Mouse (Mus musculus) CD8-positive naive resting alpha-beta T cell, adult 2 months (primary cell): ENCODE data around the gene Clmp.
A peak's percentile ranks its signal among the peaks of the same experiment; 100 is the strongest.
"Not testable (repeated sequence)": the region's sequence is repeated elsewhere in the genome, so short reads cannot be mapped to it uniquely, and the experiment has no call there.

Experiments used
- DNase-seq, 2 experiments: peaks; one replicate each; pipeline ENCODE4 v3.0.0; 2022; ENCODE audit warnings: low read depth in 2 of 2, low spot score in 2 of 2

The Clmp gene

DNA sequence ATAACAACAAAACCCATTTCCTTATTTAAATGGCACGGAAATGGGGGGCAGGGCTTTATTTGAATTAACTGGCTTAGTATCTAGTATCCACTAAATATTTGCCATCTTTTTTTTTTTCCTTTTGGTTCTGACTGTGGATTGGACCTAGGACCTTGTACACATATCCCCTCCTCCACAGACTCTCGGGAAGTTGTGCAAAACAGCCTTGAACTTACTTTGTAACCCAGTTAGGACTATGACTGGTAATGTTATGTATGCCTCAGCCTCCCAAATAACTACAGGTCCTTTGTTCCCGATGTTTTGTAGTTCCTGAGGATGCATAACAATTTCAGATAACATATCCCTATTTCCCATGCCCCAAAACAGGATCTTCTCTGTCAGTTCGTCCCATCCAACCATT is 88.1 kb downstream of the Clmp start:
- DNase-seq, result no peak

DNA sequence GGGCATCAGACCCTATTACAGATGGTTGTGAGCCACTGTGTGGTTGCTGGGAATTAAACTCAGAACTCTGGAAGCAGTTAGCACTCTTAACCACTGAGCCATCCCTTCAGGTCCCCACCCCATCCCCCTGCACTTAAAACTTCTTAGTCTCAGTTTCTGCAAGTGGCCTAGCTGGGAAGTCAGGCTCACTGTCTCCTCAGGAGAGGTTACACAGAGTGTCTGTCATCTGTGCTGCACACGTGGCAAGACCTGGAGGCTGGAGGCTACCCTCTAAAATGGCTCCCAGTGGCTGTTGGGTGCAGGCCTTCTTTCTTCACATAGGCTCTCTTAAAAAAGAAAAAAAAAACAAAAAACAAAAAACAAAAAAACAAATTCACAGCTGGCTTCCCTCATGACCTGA is 90.3 kb downstream of the Clmp start:
- DNase-seq, result no peak

DNA sequence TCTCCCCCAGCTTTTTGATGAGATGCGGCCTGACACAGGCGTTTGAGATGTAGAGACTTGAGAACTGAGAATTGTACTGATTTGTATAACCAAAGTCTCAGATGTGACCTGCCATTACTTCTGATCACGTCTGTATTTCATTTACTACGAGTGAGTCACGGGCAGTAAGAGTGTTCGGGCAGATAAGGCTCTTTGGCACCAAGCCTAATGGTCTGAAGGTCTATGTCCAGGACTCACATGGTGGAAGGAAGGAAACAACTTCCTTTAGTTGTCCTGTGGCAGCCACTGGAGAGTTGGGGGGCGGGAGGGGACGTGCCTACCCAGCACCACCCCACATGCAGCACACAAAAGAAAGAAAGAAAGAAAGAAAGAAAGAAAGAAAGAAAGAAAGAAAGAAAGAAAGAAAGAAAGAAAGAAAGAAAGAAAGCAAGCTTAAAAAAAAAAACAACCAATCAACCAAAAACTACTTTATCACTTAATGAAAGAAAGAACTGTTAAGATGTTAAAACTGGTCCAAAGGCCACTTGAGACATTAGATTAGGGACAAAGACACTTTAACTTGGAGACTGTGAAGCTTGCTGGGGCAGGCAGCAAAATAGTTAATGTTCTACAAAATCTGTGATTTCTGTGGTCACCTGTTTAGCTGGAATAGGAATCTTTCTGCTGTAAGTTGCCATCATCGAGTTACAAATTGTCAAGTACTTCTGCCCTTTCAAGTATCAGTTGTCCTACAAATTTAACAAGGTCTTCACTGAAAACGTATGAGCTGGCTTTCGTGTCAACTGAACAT is 90.9 kb downstream of the Clmp start:
- no peak for DNase-seq

DNA sequence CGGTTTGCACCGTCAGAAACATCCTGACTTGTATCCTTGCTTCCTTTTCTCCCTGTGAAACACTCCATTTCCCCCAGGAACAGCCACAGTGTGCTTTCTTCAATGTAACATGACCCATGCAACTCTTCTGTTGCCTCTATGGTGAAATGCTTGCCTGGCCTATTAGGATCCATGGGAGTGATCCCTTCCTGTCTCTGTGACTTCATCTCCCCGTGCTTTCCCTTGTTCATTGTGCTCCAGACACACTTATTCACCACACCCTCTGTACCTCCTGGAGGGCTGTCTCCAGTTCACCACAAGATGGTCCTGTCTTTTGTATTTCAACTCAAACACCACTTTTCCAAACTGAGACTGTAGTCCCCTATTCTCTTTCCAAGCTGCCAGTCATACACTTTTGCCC is 94.3 kb downstream of the Clmp start:
- no peak for DNase-seq

DNA sequence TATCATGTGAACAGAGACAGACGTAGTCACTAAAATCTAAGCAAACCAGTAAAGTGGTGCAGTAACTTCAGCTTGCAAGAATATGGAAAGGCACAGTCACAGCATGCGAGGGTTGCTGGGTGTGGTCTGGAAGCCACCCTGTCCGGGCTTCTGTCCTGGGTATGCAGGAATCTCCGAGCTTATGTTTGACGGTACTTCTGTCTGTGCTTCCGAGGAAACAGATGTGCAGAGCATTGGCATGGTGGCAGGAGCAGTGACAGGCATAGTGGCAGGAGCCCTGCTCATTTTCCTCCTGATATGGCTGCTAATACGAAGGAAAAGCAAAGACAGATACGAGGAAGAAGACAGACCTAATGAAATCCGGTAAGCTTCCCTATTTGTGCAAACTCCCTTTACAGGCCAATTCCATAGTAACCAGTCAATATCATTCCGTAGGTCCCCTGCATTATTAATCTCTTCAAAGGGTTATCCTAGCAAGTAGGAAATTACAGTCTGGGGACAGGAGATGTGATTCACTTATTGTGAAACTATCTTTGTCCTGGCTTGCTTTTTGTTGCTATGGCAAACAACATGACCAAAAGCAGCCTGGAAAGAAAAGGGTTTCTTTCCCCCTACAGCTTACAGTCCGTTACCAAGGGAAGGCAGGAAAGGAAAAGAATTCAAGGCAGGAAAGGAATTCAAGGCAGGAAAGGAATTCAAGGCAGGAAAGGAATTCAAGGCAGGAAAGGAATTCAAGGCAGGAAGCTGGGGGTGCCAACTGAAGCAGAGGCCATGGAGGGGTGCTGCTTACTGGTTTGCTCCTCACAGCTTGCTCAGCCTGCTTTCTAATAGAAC is 95.3 kb downstream of the Clmp start:
- DNase-seq, result no peak

DNA sequence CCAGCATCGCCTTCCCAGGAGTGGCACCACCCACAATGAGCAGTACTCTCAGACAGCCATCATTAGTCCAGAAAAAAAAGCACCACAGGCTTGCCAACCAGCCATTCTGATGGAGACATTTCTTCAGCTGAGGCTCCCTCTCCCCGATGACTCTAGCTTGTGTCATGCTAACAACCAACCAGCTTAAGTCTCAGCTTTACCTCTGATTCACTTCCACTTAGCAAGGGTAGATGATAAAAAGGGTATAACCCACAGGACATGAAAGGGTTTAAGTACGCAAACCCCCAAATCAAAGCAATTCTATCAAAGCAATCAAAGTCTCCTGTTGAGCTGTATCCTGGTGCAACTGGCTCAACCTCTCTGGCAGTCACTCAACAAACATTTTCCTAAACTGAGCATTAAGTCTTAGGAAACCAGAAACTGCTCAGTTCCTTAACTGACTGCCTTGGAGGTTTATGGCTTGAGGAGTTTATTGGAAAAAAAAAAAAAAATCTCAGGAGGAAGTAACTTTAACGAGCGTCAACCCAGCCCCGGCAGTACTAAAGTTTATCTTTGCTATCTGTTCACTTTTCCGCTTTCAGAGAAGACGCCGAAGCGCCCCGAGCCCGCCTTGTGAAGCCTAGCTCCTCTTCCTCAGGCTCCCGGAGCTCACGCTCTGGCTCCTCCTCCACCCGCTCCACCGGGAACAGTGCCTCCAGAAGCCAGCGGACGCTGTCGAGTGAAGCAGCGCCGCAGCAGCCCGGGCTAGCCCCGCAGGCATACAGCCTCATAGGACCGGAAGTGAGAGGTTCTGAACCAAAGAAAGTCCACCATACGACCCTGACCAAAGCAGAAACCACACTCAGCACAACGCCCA is 96.2 kb downstream of the Clmp start:
- peak; percentile 17 to 41 for DNase-seq

DNA sequence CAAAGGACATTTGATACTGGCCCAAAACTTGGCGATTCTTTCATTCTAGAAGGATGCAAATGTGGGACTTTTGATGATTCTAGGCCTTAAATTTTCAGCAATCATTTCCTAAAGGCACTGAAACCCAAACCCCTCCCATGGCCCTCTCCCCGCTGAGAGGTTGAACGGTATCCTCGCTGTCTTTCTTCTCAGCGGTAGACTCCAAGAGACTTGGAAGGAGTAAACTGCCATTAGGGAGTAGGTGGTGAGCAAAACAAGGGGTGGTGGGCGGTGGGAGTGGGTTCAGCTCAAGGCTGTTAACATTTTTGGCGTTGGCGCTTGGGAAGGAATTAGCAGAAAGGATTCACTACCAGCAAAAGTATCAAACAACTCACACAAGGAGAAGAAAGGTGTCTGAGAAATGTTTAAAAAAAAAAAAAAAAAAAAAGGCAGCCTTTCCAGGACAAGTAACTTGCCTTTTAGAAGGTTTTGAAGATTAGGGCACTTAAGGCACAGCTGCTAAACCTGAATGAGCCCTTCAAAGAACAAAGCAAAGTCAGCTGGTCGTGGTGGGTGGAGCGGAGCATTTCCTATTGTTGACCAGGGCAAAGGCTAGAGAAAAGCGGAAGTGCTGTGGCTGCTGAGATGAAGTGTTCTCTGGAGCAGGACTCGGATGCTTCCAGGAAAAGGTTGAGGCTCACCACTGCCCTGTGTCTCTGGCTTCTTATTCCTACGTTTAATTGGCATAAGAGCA is 98.0 kb downstream of the Clmp start:
- DNase-seq, result peak; percentile 59 to 70

DNA sequence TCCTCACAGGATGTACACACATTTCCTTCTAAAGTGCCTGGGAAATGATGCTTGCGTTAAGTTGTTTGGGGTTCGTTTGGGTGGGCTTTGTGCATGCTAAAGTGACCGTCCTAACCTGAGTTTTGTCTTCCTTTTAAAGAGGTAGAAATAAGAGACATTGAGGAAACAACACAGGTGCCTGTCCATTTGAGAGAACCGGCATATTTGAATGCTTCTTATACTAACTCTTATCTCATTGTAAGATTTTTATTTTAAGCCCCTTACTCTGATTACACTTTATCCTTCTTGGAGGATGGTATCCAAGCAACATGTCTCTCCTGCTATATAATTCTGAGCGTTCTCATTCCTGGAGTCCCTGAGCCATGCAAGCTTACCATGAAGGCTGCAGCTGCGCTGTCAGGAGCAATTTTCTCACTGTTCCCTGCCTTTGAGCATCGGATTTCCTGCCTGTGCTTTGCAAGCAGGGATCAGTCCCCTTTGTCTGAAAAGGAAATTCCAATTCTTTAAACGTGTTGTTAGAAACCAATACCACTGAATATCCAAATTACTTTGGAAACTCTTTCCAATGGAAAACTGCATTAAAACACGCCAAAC is 98.7 kb downstream of the Clmp start:
- no peak for DNase-seq

DNA sequence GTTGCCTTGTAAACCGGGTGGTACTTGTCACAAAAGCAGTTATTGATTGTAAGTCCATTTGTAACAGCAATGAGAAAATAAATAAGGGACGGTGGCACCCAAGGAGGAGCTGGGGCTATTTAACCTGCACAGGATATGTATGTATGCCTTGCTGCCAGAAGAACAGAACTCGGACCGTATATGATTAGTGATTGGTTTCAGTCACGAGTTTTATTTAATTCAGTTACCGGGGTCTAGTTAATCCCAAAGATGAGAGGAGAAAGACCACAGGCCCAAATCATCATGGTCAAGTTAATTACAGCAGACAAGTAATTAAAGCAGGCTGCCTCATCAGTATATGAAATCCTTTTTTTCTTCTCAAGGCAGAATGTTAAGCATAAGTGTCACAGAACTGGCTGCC is 99.7 kb downstream of the Clmp start:
- DNase-seq, result no peak

DNA sequence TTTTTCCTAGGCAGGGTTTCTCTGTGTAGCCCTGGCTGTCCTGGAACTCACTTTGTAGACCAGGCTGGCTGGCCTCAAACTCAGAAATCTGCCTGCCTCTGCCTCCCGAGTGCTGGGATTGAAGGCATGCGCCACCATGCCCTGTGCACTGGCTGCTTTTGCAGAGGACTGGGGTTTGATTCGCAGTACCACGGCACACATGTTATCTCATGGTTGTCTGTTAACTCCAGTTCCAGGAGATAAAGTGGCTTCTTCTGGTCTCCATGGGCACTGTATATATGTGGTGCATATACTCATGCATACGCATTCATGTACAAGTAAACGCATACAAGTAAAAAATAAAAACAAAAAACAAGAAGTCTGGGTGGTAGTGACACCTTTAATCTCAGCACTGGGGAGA is 101.1 kb downstream of the Clmp start:
- DNase-seq, result not testable (repeated sequence)

DNA sequence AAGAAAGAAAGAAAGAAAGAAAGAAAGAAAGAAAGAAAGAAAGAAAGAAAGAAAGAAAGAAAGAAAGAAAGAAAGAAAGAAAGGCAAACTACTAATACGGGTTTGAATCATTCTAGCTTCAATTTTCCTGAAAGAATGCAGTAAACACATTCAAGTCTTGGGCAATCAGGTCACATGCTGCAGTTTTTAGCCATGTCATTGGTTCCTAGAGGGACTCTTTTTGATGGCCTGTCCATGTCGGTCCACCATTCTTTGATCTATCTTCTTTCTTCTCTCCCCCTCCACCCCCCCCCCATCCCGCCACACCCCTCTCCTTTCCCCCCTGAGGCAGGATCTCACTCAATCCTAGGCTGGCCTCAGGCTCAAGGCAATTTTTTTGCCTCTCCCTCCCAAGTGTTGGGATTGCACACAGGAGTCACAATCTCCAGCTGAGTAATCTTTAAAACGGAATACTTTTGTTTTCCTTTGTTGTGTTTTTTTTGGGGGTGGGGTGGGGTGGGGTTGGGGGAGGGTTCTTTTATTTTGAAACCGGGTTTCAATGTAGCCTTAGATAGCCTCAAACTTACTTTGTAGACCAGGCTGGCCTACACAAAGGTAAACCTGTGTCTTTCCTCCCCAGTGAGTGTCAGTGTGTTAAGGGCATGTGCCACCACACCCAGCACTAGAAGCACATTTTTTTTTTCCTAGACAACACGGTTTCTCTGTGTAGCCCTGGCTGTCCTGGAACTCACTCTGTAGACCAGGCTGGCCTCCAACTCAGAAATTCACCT is 106.3 kb downstream of the Clmp start:
- DNase-seq, result no peak

DNA sequence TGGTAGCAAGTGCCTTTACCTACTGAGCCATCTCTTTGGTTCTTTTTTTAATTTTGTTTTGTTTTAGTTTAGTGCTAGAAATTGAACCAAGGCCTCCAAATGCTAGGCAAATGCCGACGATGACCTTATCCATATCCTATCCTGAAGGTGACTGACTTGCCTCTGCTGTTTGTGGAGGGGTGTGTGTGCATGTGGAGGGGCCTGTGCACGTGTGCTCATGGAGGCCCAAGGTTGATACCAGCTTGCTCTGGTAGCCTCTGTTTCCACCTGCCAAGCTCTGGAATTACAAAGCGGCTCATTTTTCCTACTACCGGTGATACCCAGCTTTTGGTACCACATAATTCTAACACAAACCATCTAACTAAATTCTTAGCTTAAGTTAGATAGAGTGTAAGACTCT is 107.8 kb downstream of the Clmp start:
- DNase-seq, result no peak

DNA sequence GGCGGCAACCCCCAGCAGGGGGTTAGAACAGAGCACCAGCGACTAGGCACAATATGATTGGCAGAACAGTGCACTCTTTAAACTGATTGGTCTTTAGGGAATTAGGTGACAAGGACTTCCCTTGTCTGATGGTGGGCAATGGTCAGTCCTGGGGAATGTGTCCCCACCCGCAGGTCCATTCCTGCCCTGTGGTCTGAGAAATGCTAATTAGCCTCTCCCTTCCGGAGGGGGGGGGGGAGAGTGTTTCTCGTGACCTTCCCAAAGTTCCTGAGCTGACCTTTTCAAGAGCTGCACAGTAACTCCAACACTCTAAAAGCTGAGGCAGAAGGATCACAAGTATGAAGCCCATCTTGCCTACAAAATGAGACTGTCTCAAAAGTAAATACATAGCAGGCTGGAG is 108.5 kb downstream of the Clmp start:
- no peak for DNase-seq

DNA sequence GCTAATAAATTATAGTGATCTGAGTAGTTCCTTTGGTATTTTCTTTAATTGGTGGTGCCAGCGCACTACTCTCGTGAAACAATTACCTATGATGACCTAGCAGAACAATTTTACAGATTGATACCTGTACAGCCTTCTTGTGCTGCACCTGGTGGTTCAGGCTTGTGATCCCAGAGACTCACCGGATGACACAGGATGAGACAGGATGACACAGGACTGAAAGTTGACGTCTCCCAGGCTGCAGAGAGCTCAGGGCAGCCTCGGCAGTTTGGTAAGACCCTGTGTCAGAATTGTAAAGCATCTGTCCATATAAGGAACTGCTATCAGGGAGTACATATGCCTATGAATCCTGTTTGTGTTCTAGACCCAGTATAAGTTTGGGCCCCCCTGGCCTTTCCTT is 109.2 kb downstream of the Clmp start:
- DNase-seq, result no peak

DNA sequence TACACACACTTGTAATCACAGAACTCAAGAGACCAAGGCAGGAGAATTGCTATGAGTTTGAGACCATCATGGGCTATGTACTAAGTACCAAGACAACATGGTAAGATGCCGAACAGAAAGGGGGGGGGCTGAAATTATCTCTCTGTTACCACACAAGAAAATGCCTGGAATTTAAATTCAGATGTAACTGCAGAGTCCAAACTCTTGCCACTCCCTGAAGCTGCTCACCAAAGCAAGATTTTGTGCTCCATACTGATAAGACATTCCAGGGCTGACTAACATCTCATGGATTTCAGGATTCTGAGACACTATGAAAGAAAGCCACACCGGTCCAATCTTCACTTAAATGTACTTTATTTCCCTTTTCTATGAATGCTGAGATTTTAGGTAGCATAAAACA is 109.8 kb downstream of the Clmp start:
- no peak for DNase-seq

DNA sequence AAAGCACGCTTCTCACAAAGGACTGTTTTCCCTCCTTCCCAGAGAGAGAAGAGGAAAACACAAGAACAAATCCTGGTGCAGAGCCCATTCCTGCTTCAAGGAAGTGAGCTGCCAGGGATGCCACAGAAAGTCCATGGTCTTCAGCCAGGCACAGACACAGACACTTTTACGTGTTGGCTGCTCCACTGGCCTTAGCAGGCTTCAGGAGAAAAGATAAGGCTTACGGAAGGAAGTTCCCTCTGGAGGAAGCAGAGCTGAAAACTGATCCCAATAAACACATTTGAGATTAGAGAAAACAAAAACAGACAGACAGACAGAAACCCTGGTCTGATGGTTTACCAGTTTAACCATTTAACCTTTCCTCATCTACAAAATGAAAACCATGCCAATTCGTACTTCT is 110.3 kb downstream of the Clmp start:
- DNase-seq, result no peak

DNA sequence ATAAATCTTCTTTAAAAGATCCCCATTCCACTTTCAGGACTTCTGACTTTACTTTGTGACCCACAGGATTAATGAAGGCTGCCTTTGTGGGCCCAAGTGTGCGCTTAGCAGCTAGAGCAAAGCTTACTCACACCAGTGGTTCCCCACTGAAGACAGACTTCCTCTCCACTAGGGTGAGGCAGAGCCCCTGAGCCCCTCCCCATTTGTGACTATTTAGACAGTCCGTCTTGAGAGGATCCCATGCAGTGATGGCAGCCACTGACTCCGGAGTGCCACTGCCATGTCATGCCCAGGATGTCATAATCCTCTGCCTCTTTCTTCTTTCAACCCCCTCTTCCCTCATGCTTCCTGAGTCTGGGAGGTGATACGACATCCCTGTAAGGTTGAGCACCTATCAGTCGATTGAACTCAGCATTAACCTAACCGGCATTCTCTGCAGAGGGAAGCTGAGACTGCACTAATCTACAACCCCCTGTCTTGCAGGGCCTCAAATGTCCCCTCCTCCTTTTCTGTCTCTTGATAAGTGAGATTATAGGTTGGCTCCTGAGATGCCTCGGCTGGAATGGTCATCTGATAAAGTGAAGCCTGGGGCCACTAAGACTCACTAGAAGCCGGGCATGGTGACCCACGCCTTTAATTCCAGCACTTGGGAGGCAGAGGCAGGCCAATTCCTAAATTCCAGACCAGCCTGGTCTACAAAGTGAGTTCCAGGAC is 112.6 kb downstream of the Clmp start:
- DNase-seq, result no peak

DNA sequence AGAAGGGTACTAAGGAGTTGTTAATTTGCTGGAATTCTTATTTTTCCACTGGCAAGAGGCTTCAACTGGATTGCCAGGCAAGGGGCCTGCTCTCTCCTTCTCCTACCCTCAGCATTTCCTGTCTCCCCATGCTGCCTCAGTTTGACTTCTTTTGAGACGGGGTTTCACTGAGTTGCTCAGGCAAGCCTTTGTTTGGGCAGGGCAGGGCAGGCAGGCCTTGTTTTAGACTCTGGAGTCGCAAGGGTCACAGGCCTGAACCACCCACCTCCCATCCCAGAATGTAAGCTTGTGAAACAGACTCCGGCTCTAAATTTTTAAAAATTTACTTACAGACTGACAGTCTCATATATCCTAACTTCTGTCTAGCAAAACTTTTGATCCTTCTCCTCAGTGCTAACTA is 113.3 kb downstream of the Clmp start:
- no peak for DNase-seq

DNA sequence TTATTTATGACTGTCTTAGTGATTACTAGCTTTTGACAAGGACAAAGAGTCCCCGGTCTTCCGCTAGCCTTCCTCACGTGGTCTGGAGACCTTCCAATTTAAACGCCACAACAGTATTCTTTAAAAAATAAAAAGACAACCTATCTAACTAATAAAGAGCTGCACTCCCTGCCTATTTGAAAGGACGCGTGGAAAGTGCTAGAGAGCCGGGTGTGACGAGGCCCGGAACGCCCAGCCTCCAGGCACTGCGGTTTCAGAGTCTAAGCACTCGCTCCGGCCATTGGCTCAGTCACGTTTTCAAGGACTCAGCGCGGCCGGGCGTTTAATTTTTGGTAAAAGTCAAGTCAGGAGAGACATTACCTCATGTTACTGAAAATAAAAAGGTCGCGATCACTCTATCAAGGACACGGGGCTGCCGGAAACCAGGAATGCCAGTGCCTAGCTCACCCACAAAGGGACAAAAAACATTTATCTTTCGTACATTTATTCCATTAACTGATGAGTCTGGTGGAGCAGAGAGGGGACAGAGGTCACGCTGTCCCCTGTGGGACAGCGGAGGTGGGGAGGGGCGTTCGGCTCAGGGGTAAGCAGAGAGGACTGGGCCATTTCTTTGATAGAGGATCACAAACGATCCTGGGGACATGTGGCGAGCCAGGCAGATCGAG is 114.2 kb downstream of the Clmp start:
- DNase-seq, result peak in 1 of 2 experiments; percentile 19
